Mouse (Mus musculus): Measurements from ENCODE around the gene Chst2.

Gene Chst2

DNA sequence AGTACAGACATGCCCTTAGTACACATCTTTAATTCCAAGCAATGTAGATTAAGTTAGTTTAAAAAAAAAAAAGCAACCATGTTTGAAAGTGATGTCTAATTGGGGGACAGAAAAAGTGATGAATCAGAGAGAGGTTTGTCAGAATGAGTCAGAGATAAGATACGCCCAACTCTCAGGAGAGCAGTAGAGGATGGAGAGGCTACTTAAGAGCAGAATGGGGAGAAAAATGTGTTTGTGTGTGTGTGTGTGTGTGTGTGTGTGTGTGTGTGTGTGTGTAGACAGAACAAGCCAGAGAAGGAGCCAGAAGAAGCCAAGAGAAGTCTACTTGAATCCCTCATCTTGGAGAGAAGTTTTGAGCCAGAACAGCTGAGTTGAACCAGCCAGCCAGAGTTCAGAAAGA is 32.8 kb downstream of the Chst2 start:
- in situ Hi-C loops (cut with MboI, MseI) = no loop called here

DNA sequence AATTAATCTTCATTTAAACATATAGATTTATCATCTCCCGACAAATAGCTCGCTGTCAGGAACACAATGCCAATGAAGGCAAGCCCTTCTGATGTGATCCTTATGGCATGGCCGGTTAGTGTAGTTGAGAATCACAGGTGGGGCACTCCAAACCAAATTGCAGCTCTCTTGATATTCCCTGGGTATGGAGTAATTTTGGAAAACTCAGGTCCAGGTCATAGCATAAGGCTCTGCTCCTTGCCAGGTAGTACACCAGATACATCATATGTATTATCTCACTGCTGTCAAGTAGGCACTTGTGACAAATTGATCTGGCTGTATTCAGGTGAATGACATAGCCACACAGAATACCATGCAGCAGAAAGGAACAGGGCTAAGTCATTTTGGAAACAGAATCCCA is 40.6 kb downstream of the Chst2 start:
- in situ Hi-C loops (cut with MboI, MseI) = no loop called here

- in situ Hi-C loops (cut with MboI, MseI) = no loop called here
Measured at GRCm38 (mm10) chr9:95353829-95354391, 52.6 kb downstream of the Chst2 start.

GRCm38 (mm10) chr9:95351968-95352367 is 54.6 kb downstream of the Chst2 start:
- in situ Hi-C loops (cut with MboI, MseI) = no loop called here

DNA sequence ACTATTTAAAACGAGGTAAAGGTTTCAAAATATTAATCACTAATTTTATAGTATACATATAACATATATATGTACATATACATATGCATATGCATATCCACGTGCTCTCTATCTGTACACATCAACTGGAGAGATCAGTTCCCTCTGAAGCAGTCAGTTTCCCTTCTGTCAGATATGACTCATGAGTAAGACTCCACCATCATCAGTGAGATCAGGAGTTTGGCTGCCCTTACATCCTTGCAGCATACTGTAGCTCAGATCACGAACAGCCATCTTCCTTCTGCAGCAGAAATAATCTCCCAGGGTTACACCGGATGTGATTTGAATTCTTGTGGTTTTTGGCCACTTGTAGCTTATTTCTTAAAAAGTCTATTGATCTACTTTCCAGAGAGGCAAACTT is 56.0 kb downstream of the Chst2 start:
- in situ Hi-C loops (cut with MboI, MseI) = no loop called here

Measured in regulatory T cell (primary cell).